Mouse (Mus musculus): ENCODE results near the gene Sbf2.

DNA sequence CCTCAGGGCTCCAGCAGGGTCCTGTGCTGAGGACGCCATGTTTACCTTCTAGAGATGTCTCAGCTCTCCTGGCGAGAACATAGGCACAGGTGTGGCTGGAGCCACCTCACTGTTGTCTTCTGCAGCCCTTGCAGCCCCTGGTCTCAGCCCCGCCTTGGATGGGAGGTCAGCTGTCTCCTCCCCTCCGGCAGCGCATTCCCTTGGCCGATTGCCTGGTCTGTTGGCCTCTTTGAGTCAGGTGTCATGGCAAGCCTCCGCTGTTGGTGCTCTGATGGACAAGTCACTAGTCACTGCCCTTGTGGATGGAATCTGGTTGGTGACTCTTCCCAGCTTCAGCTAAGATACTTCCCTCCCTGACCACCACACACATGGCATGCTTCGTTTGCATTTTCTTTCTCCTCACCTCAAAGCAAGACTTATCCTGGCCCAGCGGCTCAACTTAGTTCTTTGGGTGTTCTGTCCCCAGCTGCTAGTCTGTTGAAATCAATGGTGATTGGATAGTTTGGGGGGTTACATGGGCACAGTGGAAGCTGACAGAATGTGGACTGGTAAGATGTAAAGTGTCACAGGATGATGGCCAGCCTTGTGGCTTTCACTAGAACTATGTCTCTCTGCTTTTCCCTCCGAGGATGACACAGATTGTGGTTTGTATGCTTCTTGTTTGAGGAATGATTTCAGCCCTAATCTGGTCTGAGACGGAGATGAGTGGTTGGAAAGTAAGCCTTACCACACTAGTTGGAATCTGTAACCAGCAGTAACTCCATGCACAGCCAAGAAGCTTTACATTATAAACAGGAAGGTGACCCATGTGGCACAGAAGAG is 333.1 kb downstream of the Sbf2 start:
- TF ChIP-seq POLR2A (IDR thresholded peaks at IDR 0.05; ENCODE audit: borderline replicate concordance, low read depth, low read length) (no peak), CTCF (IDR thresholded peaks at IDR 0.05; ENCODE audit: low read depth, low read length) (no peak)
